Mouse (Mus musculus) layer of hippocampus, adult 8-10 months (tissue): ENCODE measurements around the gene Casp4. TPM values are rescaled to one million over a fixed set of nuclear protein-coding genes. Genes with fewer than 3 reads are reported as not detected.

ENCODE experiments used
- total RNA-seq, 4 experiments: library from RNA; stranded (reverse); gene quantifications; 2 replicates each; pipeline ENCODE4 v1.2.4; 2022

The Casp4 gene
- total RNA-seq, 4 experiments from 2014 or later = 0.67 to 3.9 (median 1.9) TPM

Other genes with a start within 250 kb of the Casp4 start
- 1 to 10 TPM; 1.5 to 3.6 (median 2.9) TPM for gene Casp1, start 10.3 kb upstream of the Casp4 start, total RNA-seq
- gene Casp12, start 36.6 kb downstream of the Casp4 start, total RNA-seq = 1 to 10 TPM; 1.3 to 2.4 (median 1.3) TPM